9 mouse cellular contexts compared by ENCODE assay signal in the genomic region with DNA sequence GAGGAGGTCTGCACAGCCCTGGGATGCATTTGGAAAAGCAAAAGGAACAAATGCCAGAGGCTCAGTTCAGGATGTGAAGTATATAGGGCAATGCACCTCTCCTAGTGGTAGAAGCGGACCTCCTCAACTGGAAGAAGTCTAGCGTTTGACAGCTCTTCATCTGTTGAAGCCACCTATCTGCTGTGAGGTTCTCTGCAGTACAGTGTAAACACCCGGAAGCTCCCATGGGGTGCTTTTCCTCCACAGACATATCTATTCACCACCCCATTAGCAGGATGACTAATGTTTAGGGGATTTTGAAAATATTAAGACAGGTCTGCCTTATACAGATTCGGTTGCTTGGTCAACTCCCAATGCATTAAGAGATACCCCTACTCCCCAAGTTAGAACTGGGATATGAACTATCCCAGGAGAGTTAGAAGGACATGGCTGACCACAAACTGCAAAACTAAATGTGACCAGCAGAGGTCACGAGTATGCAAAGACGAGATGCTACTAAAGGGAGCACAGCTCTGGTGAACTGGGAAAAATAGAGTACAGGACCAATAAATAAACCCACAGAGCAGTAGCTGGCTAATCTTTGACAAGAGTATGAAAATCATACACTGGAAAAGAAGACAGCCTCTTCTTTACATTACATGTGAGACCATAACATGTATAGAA. TPM values are rescaled to one million over a fixed set of nuclear protein-coding genes. Genes with fewer than 3 reads are reported as not detected.
DNase-seq lines count a peak whose midpoint lies in the region; ATAC-seq and TF ChIP-seq lines count a peak whose summit lies in the region.
"Had no signal": no experiment of that assay in that cellular context is flagged by ENCODE, and none has a peak within 500 bp of the region (broad histone marks: within the 10 kb centered on the region; RNA-seq: fewer than 3 reads in every experiment).

No protein-coding gene starts in this region.

- intact Hi-C loops in left cerebral cortex, postnatal 25 days (cut with DNase I) = loop anchor here (1.0 kb wide), 1 partner anchor 107 kb away; no protein-coding TSS in a partner anchor

- 48% methylated on average over 6 of the region's 6 CpGs for WGBS in forebrain, embryonic 16.5 days
- whole genome bisulfite sequencing in midbrain, embryonic 16.5 days = 45% methylated on average over 6 of the region's 6 CpGs

- peak; percentile 57 for ATAC-seq in forebrain, embryonic 16.5 days
- peak; percentile 48; the same call in 1 of the 2 replicates for ATAC-seq in midbrain, embryonic 16.5 days

- no peak overlapping the region for H3K4me3 ChIP-seq in forebrain, embryonic 16.5 days (replicated peaks; ENCODE audit: low read length)
- no peak overlapping the region for H3K4me3 ChIP-seq in midbrain, embryonic 16.5 days (ENCODE audit: low read depth, low read length)

- H3K9ac ChIP-seq in forebrain, embryonic 16.5 days (replicated peaks; ENCODE audit: low read depth, low read length) = no peak overlapping the region
- H3K9ac ChIP-seq in midbrain, embryonic 16.5 days (ENCODE audit: low read depth, low read length) = no peak overlapping the region

- H3K4me2 ChIP-seq in forebrain, embryonic 16.5 days (ENCODE audit: low read length) = no peak overlapping the region
- H3K4me2 ChIP-seq in midbrain, embryonic 16.5 days (ENCODE audit: low read length) = no peak overlapping the region

- H3K27me3 ChIP-seq in forebrain, embryonic 16.5 days (replicated peaks; ENCODE audit: control insufficient read depth, insufficient read depth, low read length) = no peaks in the 10 kb centered on the region
- H3K27me3 ChIP-seq in midbrain, embryonic 16.5 days (ENCODE audit: control insufficient read depth, insufficient read depth, low read depth, low read length) = no peaks in the 10 kb centered on the region

- no peaks in the 10 kb centered on the region for H3K4me1 ChIP-seq in forebrain, embryonic 16.5 days (replicated peaks; ENCODE audit: control insufficient read depth, insufficient read depth, low read length)
- H3K4me1 ChIP-seq in midbrain, embryonic 16.5 days (ENCODE audit: control insufficient read depth, insufficient read depth, low read length) = no peaks in the 10 kb centered on the region

- no peaks in the 10 kb centered on the region for H3K9me3 ChIP-seq in forebrain, embryonic 16.5 days (ENCODE audit: control insufficient read depth, low read length)
- no peaks in the 10 kb centered on the region for H3K9me3 ChIP-seq in midbrain, embryonic 16.5 days (replicated peaks; ENCODE audit: control insufficient read depth, low read length, poor library complexity, severe bottlenecking)

- DNase-seq in ovary, postnatal 36 days (ENCODE audit: low spot score) = peak; percentile 26
- no peak for DNase-seq in ovary, adult 18-20 months (ENCODE audit: low spot score)
- peak; percentile 68 for DNase-seq in brain, embryonic 14.5 days (ENCODE audit: low read depth)
- peak; percentile 53 for DNase-seq in kidney, adult 18-20 months
- peak; percentile 60 to 73 for DNase-seq in left cerebral cortex, postnatal 25 days (ENCODE audit: low spot score in 2 of 2)
- peak; percentile 83 for DNase-seq in thymus, postnatal 14 days

- TF ChIP-seq POLR2A in brain, embryonic 14.5 days (IDR thresholded peaks at IDR 0.05; ENCODE audit: borderline replicate concordance, extremely low read depth, insufficient read depth, insufficient read length, poor library complexity, severe bottlenecking) = no peak

- H3K27ac ChIP-seq in forebrain, embryonic 16.5 days (ENCODE audit: low read length) = no peak overlapping the region
- H3K27ac ChIP-seq in midbrain, embryonic 16.5 days (ENCODE audit: low read length) = no peak overlapping the region
- H3K27ac ChIP-seq: macrophage had no signal

- no peaks in the 10 kb centered on the region for H3K36me3 ChIP-seq in forebrain, embryonic 16.5 days (ENCODE audit: control insufficient read depth, insufficient read depth)
- no peaks in the 10 kb centered on the region for H3K36me3 ChIP-seq in midbrain, embryonic 16.5 days (ENCODE audit: control insufficient read depth, insufficient read depth, low read length)

- peak; percentile 64; the same call in 1 of the 2 replicates for TF ChIP-seq CTCF in brain, embryonic 14.5 days (IDR thresholded peaks at IDR 0.05; ENCODE audit: borderline replicate concordance, extremely low read depth, insufficient read depth, insufficient read length)

RNA-seq across cellular contexts. Expression of gene Apbb1ip, which starts 15.5 kb away (rescaled TPM):
- 0.45 and 0.74 TPM in 2 replicates for polyA plus RNA-seq in brain, embryonic 14.5 days (2012; rRNA removed)
- polyA plus RNA-seq in forebrain, embryonic 16.5 days (2015; fragmentation: Nextera tagmentation; extraction: Ambion mirVana) = 0.46 and 1.0 TPM in 2 replicates
- total RNA-seq in left cerebral cortex, postnatal 25 days (2021) = 1 to 10 TPM; 5.3 to 6.0 TPM
- 0.70 and 0.91 TPM in 2 replicates for polyA plus RNA-seq in midbrain, embryonic 16.5 days (2015; fragmentation: Nextera tagmentation; extraction: Ambion mirVana)
